Mouse (Mus musculus) 416B (cell line): ENCODE measurements around the gene Hoxa13.

Source experiments
- DNase-seq: peaks from one replicate; pipeline ENCODE4 v3.0.0; 2011; ENCODE audit warnings: low read depth

Gene Hoxa13

DNA sequence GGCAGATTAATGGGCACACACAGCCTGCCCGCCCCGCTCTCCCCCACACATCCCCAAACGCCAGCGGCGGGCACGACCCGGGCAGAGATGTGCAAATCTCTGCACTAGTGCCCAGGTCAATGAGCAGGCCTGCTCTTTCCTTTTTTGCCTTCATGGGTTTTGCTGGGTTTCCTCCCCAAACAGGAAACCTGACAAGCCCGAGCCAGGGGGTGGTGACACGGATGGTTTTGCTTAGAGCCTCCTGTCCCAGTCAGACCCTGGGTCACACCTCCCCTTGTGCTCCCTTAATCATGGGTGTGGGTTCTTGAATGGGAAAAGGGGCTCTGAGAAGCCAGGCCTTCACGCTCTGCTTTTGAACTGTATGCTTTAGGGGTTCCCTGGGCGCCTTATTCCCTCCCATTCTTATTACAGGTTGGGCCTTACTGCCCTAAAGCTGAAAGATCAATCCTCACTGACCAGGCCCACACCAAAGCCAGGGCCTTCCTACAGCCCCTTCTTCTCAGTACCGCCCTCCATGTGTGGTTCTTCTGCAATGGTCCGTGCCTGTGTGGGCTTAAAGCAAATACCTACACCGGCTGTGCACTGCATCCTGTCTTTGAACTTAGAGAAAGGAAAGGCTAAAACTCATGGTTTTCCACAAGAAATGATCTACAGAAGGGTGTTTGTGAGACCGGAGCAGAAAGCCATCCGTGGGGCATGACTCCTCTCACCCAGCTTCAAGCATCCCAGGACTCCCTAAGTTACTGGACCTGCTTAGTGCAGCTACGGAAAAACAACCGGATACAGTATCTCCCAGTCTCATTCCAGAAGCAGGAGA lies 51.6 kb downstream of the Hoxa13 start:
- DNase-seq: no peak

DNA sequence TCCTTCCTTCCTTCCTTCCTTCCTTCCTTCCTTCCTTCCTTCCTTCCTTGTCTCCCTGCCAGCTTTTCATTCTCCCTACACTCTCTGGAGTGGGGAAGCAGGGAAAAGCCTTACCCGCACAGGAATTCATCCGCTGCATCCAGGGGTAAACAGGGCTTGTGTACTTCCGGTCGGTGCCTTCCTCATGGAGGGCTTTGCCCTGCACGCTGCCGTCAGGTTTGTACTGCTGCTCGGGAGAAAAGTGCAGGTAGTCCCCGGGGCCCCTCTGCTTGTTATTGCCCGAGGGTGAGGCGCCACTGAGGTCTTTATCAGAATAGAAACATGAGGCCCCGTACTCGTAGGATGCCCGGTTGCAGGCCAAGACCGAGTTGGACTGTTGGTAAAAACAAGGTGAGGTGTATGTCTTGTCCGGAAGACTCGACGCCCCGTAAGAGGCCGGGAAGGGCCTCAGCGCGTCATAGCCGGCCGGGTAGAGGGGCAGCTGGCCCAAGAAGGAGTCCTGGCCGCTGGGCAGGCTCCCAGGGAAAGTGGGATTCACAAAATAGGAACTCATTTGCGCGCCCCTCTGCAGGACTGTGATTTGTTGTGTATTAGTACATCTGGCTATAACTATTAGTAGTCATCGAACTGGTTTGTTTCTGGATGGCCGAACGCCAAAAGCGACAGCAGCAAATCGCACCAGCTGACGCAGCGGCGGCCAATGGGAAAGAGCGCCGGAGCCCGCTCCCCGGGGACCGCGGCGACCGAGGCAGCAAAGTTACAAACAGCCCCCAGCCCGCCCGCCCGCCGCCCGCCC lies 52.4 kb downstream of the Hoxa13 start, which contains the start of gene Hoxa6:
Gene Hoxa6, minus strand, starts transcription at position 651 of the 796 bp plus-strand sequence.
- no peak for DNase-seq
